Mouse (Mus musculus) neutrophil, adult 5-6 weeks (primary cell): Measurements from ENCODE around the gene Cemip2. TPM values are rescaled to one million over a fixed set of nuclear protein-coding genes. Genes with fewer than 3 reads are reported as not detected.
"Not testable (repeated sequence)": the region's sequence is repeated elsewhere in the genome, so short reads cannot be mapped to it uniquely, and the experiment has no call there.

Experiments used
- ATAC-seq: fragments of 151-379, 151-347 bp; 2 replicates; pipeline ENCODE4 v1.8.0; 2017; ENCODE audit warnings: mild to moderate bottlenecking, moderate TSS enrichment; ENCODE audit not compliant: insufficient number of reproducible peaks, poor library complexity, low FRiP score, severe bottlenecking; ENCODE audit errors: extremely low read depth
- total RNA-seq: library from RNA; stranded (forward); fragments of 200-1000 nt; gene quantifications from 2 replicates; pipeline ENCODE4 v1.2.3, GENCODE M21; 2017

Cemip2 gene
- total RNA-seq, 1 experiment from 2014 or later = 14.1 TPM

DNA sequence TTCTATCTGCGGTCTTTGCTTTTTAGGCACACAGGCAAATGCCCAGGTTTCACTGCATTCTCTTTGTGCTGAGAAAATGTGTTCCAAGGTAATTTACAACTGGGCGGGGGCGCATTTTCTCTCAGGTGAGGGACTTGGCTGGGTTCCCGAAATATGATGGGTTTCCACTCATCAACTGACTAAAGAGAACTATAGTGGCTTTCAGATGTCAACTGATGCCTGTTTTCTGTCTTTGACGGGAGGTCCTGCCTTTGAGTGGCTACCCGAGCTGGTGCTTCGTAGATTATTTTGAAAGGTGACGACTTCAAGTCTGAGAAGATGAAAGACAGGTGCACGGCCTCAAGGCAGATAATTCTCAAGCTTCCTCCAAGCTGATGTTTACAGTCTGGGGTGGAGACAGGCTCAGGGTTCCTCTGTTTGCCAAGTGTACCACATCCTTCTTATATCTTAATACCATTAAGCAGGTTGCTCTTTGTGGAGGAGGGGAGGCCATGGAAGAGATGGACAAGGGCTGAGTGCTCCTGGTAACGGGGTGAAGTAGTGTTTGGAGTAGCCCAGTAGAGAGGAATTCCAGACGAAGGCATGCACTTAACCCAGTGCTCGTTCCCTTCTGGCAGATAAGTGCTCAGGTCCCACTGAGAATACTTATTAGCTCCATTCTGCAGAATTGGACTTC is 80.8 kb downstream of the Cemip2 start:
- ATAC-seq = no peak

DNA sequence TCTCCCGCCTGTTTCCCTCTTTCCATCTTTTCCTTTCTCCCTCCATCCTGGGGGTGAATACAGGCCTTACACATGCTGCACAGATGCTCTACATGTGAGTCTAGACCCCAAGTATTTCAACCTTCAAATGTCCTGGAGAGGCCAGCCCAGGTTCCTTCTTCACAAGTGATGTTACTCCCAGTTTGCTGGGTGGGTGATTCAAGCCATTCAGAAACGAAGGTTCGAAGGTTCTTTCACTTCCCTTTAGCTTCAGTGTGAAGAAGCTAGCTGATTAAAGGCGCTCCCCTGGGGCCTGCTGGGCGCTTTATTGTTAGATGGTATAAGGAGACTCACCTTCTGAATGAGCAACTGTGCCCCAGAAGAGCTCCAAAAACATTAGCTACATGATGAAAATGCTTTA is 82.0 kb downstream of the Cemip2 start:
- ATAC-seq = peak; percentile 72

DNA sequence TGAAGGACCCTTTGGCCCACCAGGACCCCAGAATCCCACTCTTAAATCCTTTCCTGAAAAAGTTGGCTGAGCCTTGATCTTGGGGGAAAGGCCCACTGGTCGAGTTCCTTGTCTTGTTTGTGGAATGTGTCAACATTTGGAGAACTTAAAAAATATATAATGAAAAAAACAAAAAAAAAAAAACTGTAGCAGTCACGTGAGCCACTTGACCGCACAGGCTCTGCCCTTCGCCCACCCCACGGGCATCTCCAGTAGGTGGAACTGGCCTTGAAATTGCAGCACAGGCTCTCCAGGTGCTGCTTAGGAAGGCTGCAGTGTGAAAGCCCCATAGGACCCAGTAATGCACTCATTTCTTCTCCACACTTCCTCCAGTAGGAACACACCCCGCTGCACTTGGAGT is 82.8 kb downstream of the Cemip2 start:
- ATAC-seq = no peak

DNA sequence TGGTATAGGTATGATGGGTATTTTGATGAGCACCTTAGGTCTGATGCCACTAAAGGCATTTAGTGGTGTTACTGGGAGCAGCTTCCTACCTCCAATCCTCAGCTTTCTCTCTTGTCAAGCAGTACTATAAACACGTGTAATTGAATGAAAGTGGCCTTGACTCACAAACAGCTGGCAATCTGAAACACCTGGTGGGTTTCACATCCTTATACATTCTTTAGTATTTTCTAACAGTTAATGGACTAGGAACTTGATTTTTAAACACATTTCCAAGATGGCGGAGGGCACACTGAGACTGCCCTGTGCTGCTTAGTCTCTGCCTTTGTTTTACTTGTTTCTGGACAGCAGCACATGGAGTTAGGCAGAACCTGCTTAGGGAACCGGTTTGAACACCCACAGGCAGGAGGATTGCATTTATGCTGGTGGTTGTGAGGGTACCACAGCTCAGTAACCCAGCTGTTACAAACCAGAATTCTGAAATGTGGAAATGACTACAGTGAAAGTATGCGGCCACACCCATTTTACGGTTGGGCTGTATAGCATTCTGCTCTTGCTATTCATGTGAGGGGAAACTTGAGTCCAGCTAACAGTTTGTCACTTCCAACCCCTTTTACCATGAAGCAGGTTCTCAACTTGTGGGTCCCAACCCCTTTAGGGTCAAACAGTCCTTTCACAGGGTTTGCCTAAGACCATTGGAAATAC is 84.3 kb downstream of the Cemip2 start:
- peak; percentile 45 for ATAC-seq

DNA sequence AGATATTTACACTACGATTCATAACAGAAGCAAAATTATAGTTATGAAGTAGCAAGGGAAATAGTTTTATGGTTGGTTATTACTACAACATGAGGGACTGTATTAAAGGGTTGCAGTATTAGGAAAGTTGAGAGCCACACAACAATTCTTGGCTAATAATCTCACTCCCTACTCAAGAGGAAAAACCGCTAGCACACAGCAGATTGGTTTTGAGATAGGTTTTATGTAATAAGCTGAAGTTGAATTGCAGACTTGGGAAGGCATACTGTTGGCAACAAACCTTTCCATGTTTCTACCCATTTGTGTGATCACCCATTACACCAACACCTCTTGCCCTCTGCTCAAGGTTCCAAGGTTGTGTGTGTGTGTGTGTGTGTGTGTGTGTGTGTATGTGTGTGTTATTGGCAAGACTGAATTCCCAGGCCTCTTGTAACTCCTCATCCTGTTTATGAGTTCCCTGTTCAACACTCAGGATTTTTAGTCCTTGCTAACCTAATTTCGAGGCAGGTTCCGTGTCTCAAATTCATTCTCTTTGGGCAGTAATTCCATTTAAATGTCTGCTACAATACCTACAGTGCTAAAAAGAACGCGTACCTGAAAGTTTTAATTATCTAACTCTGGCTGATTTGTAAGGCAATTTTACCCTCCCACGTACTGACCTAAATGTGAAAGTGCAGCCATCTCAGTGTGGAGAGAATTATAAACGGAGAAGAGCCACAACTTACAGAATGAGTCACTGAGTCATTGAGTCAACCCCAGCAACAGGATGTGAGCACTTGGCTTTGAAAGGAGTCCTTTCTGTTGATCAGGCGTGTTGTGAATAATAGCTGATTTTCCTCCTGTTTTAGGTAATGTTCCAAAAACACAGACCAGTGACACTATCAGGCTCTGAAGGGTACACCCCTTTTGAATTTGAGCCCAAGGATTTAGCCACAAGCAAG is 85.1 kb downstream of the Cemip2 start:
- ATAC-seq = no peak

DNA sequence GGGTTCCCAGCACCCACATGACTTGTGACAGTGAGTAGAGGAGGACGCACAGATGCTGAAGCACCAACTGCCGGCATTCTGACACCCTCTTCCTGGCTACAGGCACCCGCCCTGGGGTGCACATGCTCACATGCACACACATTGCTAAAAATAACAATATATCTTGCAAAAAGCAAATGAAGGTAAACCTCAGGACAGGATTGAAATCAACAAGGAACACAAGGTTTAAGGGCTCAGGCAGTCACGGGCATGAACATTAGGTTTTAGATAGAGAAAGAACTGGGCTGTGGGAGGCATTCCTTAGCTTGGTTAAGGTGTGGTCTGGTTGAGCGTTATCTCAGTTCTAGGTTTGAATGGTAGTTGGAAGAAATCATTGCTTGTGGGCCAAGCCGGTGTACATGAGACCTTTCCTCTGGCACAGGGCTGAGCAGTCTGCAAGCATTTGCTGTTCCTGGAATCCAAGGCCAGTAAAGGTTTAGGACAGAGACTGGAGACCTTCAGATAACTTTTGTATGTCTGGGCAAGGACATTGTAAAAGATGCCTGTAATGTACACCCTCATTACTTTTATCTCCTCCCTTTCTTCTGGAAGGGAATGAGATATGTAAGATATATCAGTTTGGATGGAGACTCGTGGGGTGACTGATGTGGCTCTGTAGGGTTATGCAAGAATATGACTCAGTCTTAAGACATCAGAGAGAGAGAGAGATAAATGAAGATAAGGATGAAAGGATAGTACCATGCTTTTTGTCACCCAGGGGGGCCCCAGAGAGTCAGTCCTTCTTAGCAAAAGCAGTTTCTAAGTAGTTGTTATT is 87.3 kb downstream of the Cemip2 start:
- no peak for ATAC-seq

DNA sequence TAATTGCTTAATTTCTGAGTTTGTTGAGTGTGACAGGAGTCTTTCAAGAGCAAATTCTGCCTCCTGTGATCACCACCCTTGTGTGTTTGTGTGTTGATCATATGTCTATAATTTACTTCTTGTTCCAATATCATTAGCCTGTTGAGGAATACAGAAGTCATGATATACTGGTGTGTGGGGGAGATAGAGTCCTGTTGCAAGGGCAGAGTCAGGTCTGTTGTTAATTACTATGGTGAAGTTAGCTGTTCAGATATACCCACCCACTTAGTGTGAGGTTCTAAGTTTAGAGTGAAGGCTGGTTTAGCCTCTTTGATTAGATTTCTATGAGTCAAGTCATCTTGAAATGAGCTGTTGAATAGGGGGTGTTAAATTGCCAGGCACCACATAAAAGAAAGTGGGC is 88.0 kb downstream of the Cemip2 start:
- ATAC-seq = no peak

DNA sequence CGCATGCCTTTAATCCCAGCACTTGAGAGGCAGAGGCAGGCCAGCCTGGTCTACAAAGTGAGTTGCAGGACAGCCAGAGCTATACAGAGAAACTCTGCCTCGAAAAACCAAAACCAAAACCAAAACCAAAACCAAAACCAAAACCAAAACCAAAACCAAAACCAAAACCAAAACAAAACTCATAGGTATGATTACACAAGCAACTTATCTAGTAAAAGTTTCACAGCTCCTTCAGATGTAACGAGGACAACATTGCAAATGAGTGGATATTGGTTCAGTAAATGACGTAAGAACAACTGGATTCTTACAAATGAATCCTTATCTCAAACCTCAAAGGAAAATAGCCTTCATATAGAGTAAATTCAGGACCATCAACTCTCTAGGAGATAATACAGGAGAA is 88.6 kb downstream of the Cemip2 start:
- ATAC-seq = not testable (repeated sequence)

DNA sequence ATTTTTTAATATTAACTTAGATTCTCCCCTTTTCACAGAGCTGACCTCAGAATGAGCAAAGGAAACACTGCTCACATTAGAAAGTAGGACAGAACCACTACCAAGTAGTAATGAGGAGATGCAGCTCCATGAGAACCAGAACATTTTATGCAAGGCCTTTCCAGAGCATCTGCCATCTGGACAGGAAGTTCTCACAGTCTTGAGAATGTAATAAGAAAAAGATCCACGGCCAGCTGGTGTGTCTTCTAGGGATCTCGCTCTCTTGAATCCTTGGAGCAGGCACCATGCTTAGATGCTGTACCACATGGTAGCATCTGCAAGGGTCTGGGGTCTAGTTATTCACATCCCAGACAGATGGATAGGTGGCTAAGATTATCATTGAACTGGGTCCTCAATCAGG is 90.3 kb downstream of the Cemip2 start:
- no peak for ATAC-seq

DNA sequence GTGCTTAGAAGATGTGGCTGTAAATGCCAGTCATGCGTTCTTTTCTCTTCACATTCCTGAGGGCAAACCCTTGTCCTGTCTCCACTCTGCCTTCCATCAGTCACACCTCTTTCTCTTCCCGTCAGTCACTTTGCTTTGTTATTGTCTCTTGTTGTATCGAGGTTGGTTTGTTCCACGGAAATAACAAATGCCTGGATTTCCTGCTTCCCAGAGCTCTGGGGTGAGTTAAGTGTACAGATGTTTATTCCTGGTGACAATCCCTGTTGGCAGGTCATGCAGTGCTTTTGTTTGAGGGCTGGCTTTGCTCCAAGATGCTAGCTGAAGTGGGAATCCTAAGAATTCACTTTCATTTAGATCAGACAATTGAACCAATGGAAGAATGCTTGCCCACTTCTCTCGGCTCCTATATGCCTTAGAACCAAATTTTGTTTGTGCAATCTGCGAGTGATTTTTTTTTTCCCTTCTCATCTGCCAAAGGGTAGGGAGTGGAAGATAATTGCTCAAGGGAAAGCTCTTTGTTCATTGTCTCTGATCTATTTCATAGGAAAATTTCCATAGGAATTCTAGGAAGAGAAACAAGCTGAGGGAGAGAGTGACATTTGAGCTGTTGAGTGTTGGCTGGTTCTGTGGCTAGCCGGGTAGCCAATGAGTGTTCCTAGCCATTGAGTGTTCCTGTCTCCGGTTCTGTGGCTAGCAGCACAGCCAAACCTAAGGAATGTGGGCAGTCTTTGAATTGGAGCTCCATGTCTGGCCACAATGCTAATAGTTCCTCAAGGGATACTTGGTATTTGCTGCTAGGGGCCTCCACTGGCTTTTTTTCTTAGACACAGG is 104.2 kb downstream of the Cemip2 start:
- no peak for ATAC-seq

DNA sequence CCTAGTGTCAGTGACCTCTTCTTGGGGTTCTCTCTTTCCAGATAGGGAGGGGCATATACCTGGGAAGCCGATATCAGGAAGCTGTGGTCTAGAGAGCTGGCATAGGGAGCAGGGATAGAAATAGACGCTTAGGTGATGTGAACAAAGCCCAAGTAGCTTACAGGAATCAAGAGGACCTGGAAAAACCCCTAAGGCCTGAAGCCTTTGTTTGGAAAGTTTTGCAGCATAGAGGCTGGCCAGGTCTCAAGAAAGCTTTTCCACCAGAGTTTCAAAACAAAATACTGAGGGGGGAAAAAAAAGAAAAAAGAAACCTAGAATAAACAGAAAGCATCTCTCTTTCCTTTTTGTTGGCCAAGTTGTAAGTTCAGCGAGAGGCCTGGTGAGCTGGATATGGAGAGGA is 104.9 kb downstream of the Cemip2 start:
- no peak for ATAC-seq

DNA sequence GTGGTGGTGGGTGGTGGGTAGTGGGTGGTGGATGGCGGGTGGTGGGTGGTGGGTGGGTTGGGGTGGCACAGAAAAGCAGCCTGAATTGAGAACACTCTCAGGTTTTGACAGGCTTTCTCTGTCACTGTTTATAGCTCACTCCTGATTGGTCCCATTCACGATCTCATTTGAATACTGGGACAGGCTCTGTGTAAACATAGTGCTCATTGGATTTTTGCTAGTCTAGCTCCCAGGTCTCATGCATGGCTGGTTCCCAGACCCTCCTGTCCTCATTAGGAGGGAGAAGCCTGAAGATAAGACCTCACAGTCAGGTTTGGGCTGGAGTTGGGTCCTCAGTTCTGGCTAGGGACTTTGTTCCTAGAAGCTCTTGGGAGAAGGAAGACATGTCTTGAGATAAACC is 105.8 kb downstream of the Cemip2 start:
- ATAC-seq = no peak

DNA sequence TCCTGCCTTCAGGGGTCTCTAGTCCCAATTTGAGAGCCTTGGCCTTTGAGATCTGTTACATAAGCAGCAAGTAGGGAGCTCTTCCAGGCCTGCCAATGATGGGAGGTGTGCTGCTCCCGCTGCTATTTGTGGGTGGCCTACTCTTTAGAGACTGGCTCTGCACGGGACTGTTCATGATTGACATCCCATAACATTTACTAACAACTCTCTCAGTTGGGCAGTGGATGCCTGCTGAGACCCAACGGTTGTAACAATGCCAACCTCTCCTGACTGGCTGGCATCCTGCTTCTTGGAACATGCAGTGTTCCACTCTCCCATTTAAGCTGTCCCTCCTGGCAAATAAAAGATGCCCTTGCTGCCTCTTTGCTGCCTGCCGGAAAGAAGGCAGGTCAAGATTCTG is 106.2 kb downstream of the Cemip2 start:
- no peak for ATAC-seq

DNA sequence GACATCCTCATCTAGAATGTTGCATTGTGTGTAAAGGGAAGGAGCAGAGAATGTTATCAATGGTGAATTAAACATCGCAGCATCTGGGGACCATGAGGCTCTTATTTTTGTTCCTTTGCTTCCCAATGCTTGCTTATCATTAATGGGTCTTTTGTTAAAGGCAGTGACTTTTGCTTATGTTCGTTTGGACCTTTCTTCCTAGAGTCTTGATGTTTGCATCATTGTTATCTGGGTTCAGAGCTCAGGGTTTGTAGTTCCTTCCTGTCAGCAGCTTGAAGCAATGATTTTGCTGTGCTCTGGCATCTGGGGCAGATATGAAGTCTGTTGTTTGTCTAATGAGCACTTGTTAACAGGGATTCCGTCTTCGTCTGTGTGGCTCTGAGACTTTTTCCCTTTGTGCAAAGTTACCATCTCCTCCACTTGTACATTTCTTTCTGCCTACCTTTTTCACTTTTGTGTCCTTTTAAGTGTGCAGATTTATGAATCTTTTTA is 108.1 kb downstream of the Cemip2 start:
- ATAC-seq = no peak

DNA sequence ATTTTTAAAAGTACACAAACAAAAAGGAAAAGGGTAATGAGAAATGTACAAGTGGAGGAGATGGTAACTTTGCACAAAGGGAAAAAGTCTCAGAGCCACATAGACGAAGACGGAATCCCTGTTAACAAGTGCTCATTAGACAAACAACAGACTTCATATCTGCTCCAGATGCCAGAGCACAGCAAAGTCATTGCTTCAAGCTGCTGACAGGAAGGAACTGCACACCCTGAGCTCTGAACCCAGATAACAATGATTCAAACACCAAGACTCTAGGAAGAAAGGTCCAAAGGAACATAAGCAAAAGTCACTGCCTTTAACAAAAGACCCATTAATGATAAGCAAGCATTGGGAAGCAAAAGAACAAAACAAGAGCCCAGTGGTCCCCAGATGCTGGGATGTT is 112.6 kb downstream of the Cemip2 start:
- no peak for ATAC-seq

DNA sequence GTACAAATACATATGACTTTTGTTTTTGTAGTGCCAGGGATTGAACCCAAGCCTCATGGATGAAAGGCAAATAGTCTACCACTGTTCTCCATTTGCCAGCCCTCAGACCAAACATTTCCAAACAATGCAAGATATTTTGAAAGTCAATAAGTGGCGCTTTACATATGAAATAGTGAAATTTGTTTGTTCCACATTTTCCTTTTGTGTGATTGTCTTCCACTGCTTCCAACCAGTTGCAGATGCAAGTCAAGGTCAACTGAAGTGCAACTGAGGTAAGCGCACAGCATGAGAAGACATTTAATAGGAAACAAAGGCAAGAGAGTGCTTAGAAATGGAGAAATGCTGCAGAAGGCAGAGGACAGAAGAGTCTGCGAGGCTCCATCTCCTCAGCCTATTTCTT is 116.7 kb downstream of the Cemip2 start:
- no peak for ATAC-seq

DNA sequence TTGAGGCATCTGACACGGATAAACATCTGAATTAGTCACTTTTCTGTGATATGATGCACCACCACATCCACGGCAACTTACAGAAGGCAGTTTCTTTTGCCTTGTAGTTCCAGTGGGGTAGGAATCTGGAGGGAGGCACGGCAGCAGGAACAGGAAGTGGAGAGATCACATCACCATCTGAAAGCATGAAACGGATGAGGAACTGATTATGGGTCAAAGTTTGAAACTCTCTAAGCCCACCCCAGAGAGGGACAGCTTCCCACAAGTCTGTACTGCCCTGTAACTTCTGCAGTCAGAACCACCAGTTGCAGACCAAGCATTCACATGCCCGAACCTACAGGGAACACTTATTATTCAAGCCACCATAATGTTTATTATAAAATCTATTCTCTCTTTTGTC is 117.4 kb downstream of the Cemip2 start:
- no peak for ATAC-seq
